Mouse (Mus musculus) C2C12 (cell line): Measurements from ENCODE around the gene Trip6. TPM values are rescaled to one million over a fixed set of nuclear protein-coding genes. Genes with fewer than 3 reads are reported as not detected.
A peak's percentile ranks its signal among the peaks of the same experiment; 100 is the strongest.

Experiments used
- H3K27me3 ChIP-seq: one replicate; pipeline ENCODE4 v1.6.1; 2011; ENCODE audit not compliant: control insufficient read depth, insufficient read depth, insufficient read length
- H3K36me3 ChIP-seq: one replicate; pipeline ENCODE4 v1.6.1; 2011; ENCODE audit not compliant: control insufficient read depth, insufficient read depth
- H3K4me3 ChIP-seq: one replicate; pipeline ENCODE4 v1.5.1; 2011; ENCODE audit warnings: mild to moderate bottlenecking, control low read depth; ENCODE audit not compliant: poor library complexity, insufficient read depth, severe bottlenecking
- H3K79me2 ChIP-seq: one replicate; pipeline ENCODE4 v1.6.1; 2011; ENCODE audit not compliant: control insufficient read depth, insufficient read depth
- H3K79me3 ChIP-seq: one replicate; pipeline ENCODE4 v1.6.1; 2011; ENCODE audit warnings: low read depth, control low read depth
- H3ac ChIP-seq: one replicate; pipeline ENCODE3; 2011; ENCODE audit warnings: low read depth; ENCODE audit not compliant: control insufficient read depth, insufficient read length
- CEBPB ChIP-seq: IDR thresholded peaks from one replicate; pipeline ENCODE4 v1.6.1; 2011; ENCODE audit warnings: low read depth, mild to moderate bottlenecking, control low read depth, moderate library complexity
- CTCF ChIP-seq: IDR thresholded peaks from one replicate; pipeline ENCODE4 v1.5.1; 2011; ENCODE audit not compliant: control insufficient read depth, insufficient read depth, insufficient read length
- FOSL1 ChIP-seq: IDR thresholded peaks from one replicate; pipeline ENCODE4 v1.8.0; 2011; ENCODE audit warnings: mild to moderate bottlenecking, low read length; ENCODE audit not compliant: poor library complexity, insufficient read depth, severe bottlenecking
- MAX ChIP-seq: IDR thresholded peaks from one replicate; pipeline ENCODE4 v1.6.1; 2011; ENCODE audit warnings: mild to moderate bottlenecking, control low read depth
- MYOD1 ChIP-seq: IDR thresholded peaks from one replicate; pipeline ENCODE4 v1.6.1; 2011; ENCODE audit warnings: low read depth; ENCODE audit not compliant: control insufficient read depth, insufficient read length
- MYOG ChIP-seq: IDR thresholded peaks from one replicate; pipeline ENCODE4 v1.6.1; 2011; ENCODE audit not compliant: control insufficient read depth, insufficient read length; ENCODE audit errors: extremely low read depth
- USF1 ChIP-seq: IDR thresholded peaks from one replicate; pipeline ENCODE4 v1.6.1; 2011; ENCODE audit warnings: low read depth, mild to moderate bottlenecking, control low read depth, moderate library complexity
- polyA plus RNA-seq: library from polyadenylated mRNA; unstranded; fragments of >200 nt; fragmentation: generic; extraction: Trizol; gene quantifications from one replicate; pipeline ENCODE4 v1.2.1, GENCODE M21; 2012; ENCODE audit warnings: missing spikeins

Gene Trip6
- polyA plus RNA-seq, 1 experiment: 80.0 TPM

GRCm38 (mm10) chr5:137340222-137340621, 26.0 kb upstream of the Trip6 start:
- no peak for TF ChIP-seq FOSL1
- TF ChIP-seq MYOD1: no peak
- no peak for TF ChIP-seq CEBPB
- no peak for TF ChIP-seq MYOG
- no peak for TF ChIP-seq USF1
- no peak for TF ChIP-seq CTCF
- no peak for TF ChIP-seq MAX
- H3K4me3 ChIP-seq: no peak overlapping the region
- H3K79me3 ChIP-seq: no peaks in the 10 kb centered on the region
- H3ac ChIP-seq: no peak overlapping the region
- no peaks in the 10 kb centered on the region for H3K36me3 ChIP-seq
- no peaks in the 10 kb centered on the region for H3K79me2 ChIP-seq
- H3K27me3 ChIP-seq: no peaks in the 10 kb centered on the region

- no peaks in the 10 kb centered on the region for H3K79me3 ChIP-seq
- H3ac ChIP-seq: no peak overlapping the region
- no peaks in the 10 kb centered on the region for H3K27me3 ChIP-seq
- no peaks in the 10 kb centered on the region for H3K36me3 ChIP-seq
- no peak for TF ChIP-seq MYOD1
- TF ChIP-seq MAX: no peak
- TF ChIP-seq CEBPB: no peak
- no peak for TF ChIP-seq CTCF
- TF ChIP-seq FOSL1: no peak
- no peak for TF ChIP-seq USF1
- TF ChIP-seq MYOG: no peak
- H3K79me2 ChIP-seq: no peaks in the 10 kb centered on the region
- no peak overlapping the region for H3K4me3 ChIP-seq
These were observed 25.2 kb upstream of the Trip6 start for GRCm38 (mm10) chr5:137339290-137339979.

GRCm38 (mm10) chr5:137338663-137339289, 24.6 kb upstream of the Trip6 start:
- Histone ChIP-seq H3K79me2 (no peaks in the 10 kb centered on the region), H3K27me3 (no peaks in the 10 kb centered on the region), H3ac (peak overlapping the region; percentile 68), H3K36me3 (no peaks in the 10 kb centered on the region), H3K4me3 (no peak overlapping the region), H3K79me3 (no peaks in the 10 kb centered on the region)
- no peak for TF ChIP-seq CEBPB
- no peak for TF ChIP-seq FOSL1
- TF ChIP-seq MYOD1: no peak
- no peak for TF ChIP-seq USF1
- TF ChIP-seq CTCF: no peak
- TF ChIP-seq MYOG: no peak
- no peak for TF ChIP-seq MAX

- TF ChIP-seq CTCF: no peak
- TF ChIP-seq USF1: peak; percentile 99
- no peak overlapping the region for H3K4me3 ChIP-seq
- H3K79me3 ChIP-seq: no peaks in the 10 kb centered on the region
- H3K27me3 ChIP-seq: no peaks in the 10 kb centered on the region
- peak overlapping the region; percentile 68 for H3ac ChIP-seq
- H3K36me3 ChIP-seq: no peaks in the 10 kb centered on the region
- no peaks in the 10 kb centered on the region for H3K79me2 ChIP-seq
These were observed 24.1 kb upstream of the Trip6 start for GRCm38 (mm10) chr5:137338256-137338655.

- no peak overlapping the region for H3K4me3 ChIP-seq
- TF ChIP-seq MYOD1: no peak
- TF ChIP-seq FOSL1: no peak
- TF ChIP-seq MYOG: no peak
- TF ChIP-seq CEBPB: no peak
- TF ChIP-seq USF1: no peak
- H3K36me3 ChIP-seq: no peaks in the 10 kb centered on the region
- H3K27me3 ChIP-seq: no peaks in the 10 kb centered on the region
- H3K79me2 ChIP-seq: no peaks in the 10 kb centered on the region
- H3ac ChIP-seq: no peak overlapping the region
- H3K79me3 ChIP-seq: no peaks in the 10 kb centered on the region
These were observed 23.0 kb upstream of the Trip6 start for GRCm38 (mm10) chr5:137337190-137337589.

- Histone ChIP-seq H3K79me3 (no peaks in the 10 kb centered on the region), H3ac (no peak overlapping the region), H3K27me3 (no peaks in the 10 kb centered on the region), H3K4me3 (no peak overlapping the region), H3K79me2 (no peaks in the 10 kb centered on the region), H3K36me3 (no peaks in the 10 kb centered on the region)
- TF ChIP-seq MYOD1 (no peak), CEBPB (no peak), FOSL1 (no peak), MAX (no peak), MYOG (no peak), USF1 (no peak), CTCF (no peak)
These were observed 20.9 kb upstream of the Trip6 start for GRCm38 (mm10) chr5:137335066-137335465.
